Mouse (Mus musculus) thymus, adult 2 months (tissue): ENCODE data around the gene Parvb. TPM values are rescaled to one million over a fixed set of nuclear protein-coding genes. Genes with fewer than 3 reads are reported as not detected.

ENCODE experiments used
- DNase-seq: peaks from one replicate; pipeline ENCODE4 v3.0.0; 2021
- H3K27ac ChIP-seq: fragments of 200-500 bp; 2 replicates; pipeline ENCODE4 v1.5.1; 2012; ENCODE audit warnings: low read length, control low read depth; ENCODE audit not compliant: control insufficient read depth, insufficient read depth
- H3K27me3 ChIP-seq: fragments of 200-500 bp; 2 replicates; pipeline ENCODE4 v1.6.1; 2012; ENCODE audit warnings: mild to moderate bottlenecking, low read length, moderate library complexity, mixed read lengths; ENCODE audit not compliant: control insufficient read depth, insufficient read depth
- H3K36me3 ChIP-seq: fragments of 200-500 bp; 2 replicates; pipeline ENCODE4 v1.6.1; 2012; ENCODE audit warnings: mild to moderate bottlenecking, low read length, moderate library complexity; ENCODE audit not compliant: control insufficient read depth, insufficient read depth
- H3K4me1 ChIP-seq: fragments of 200-500 bp; replicated peaks from 2 replicates; pipeline ENCODE4 v1.6.1; 2012; ENCODE audit warnings: low read length; ENCODE audit not compliant: control insufficient read depth, insufficient read depth
- H3K4me3 ChIP-seq: fragments of 200-500 bp; 2 replicates; pipeline ENCODE4 v1.5.1; 2012; ENCODE audit warnings: mild to moderate bottlenecking, low read length, control low read depth, moderate library complexity; ENCODE audit not compliant: control insufficient read depth, insufficient read depth
- CTCF ChIP-seq: fragments of 200-500 bp; IDR thresholded peaks from 2 replicates; pipeline ENCODE4 v1.5.1; 2012; ENCODE audit warnings: mild to moderate bottlenecking, control low read depth, low read length, moderate library complexity, borderline replicate concordance; ENCODE audit not compliant: control insufficient read depth, poor library complexity, insufficient read depth; ENCODE audit errors: extremely low read depth
- POLR2A ChIP-seq: fragments of 200-500 bp; IDR thresholded peaks from 2 replicates; pipeline ENCODE4 v1.6.1; 2012; ENCODE audit warnings: mild to moderate bottlenecking, low read length, control low read depth, moderate library complexity; ENCODE audit not compliant: control insufficient read depth, poor library complexity, insufficient read depth; ENCODE audit errors: extremely low read depth
- WGBS: fragments of 180-500 bp; shearing (Covaris S2); methylation state at CpG from one replicate; pipeline ENCODE4 v1.1.7; 2018; 5-methylcytosine and 5-hydroxymethylcytosine counted together
- polyA plus RNA-seq: library from polyadenylated mRNA; depleted of rRNA; stranded (reverse); fragments of >200 nt; gene quantifications from 2 replicates; pipeline ENCODE4 v1.2.3, GENCODE M21; 2012

Gene Parvb
- polyA plus RNA-seq, 1 experiment = 6.8 TPM

- Histone ChIP-seq H3K27ac (no peak overlapping the region), H3K4me1 (peaks cover 2% of the 10 kb centered on the region; the same call in 1 of the 2 replicates), H3K36me3 (peaks cover 6% of the 10 kb centered on the region; the same call in 1 of the 2 replicates), H3K27me3 (no peaks in the 10 kb centered on the region), H3K4me3 (no peak overlapping the region)
- no peak for TF ChIP-seq CTCF
- TF ChIP-seq POLR2A = no peak
- no peak for DNase-seq
Measured at GRCm38 (mm10) chr15:84216026-84216425, 15.8 kb upstream of the Parvb start.

- TF ChIP-seq POLR2A = no peak
- no peak for TF ChIP-seq CTCF
Measured at GRCm38 (mm10) chr15:84216461-84217084, 15.3 kb upstream of the Parvb start.

GRCm38 (mm10) chr15:84217969-84218782, 13.7 kb upstream of the Parvb start:
- peaks cover 2% of the 10 kb centered on the region; the same call in 1 of the 2 replicates for H3K4me1 ChIP-seq
- WGBS = 39% methylated on average over 23 of the region's 23 CpGs

More at GRCm38 (mm10) chr15:84216461-84217084, 15.3 kb upstream of the Parvb start:
- 86% methylated on average over 7 of the region's 7 CpGs for WGBS
- H3K36me3 ChIP-seq = peaks cover 6% of the 10 kb centered on the region; the same call in 1 of the 2 replicates
- H3K27ac ChIP-seq = no peak overlapping the region
- H3K27me3 ChIP-seq = no peaks in the 10 kb centered on the region
- DNase-seq = no peak
- no peak overlapping the region for H3K4me3 ChIP-seq
- peaks cover 2% of the 10 kb centered on the region; the same call in 1 of the 2 replicates for H3K4me1 ChIP-seq

GRCm38 (mm10) chr15:84218783-84219271, 13.0 kb upstream of the Parvb start:
- TF ChIP-seq POLR2A (no peak), CTCF (no peak)

More at GRCm38 (mm10) chr15:84217969-84218782, 13.7 kb upstream of the Parvb start:
- Histone ChIP-seq H3K27ac (no peak overlapping the region), H3K27me3 (no peaks in the 10 kb centered on the region), H3K4me3 (no peak overlapping the region), H3K36me3 (peaks cover 6% of the 10 kb centered on the region; the same call in 1 of the 2 replicates)
- DNase-seq = no peak
- no peak for TF ChIP-seq POLR2A
- TF ChIP-seq CTCF = no peak

GRCm38 (mm10) chr15:84221539-84221938, 10.3 kb upstream of the Parvb start:
- Histone ChIP-seq H3K27ac (no peak overlapping the region), H3K4me3 (no peak overlapping the region), H3K36me3 (no peaks in the 10 kb centered on the region), H3K4me1 (peaks cover 2% of the 10 kb centered on the region; the same call in 1 of the 2 replicates), H3K27me3 (no peaks in the 10 kb centered on the region)
- DNase-seq = no peak
- 89% methylated on average over 5 of the region's 5 CpGs for WGBS
- TF ChIP-seq POLR2A = no peak

More at GRCm38 (mm10) chr15:84218783-84219271, 13.0 kb upstream of the Parvb start:
- H3K27me3 ChIP-seq = no peaks in the 10 kb centered on the region
- H3K4me1 ChIP-seq = peaks cover 2% of the 10 kb centered on the region; the same call in 1 of the 2 replicates
- WGBS = 33% methylated on average over 9 of the region's 9 CpGs
- H3K27ac ChIP-seq = no peak overlapping the region
- H3K36me3 ChIP-seq = peaks cover 6% of the 10 kb centered on the region; the same call in 1 of the 2 replicates
- H3K4me3 ChIP-seq = no peak overlapping the region
- DNase-seq = no peak

GRCm38 (mm10) chr15:84223423-84223822, 8.4 kb upstream of the Parvb start:
- H3K4me3 ChIP-seq = no peak overlapping the region
- peaks cover 2% of the 10 kb centered on the region; the same call in 1 of the 2 replicates for H3K4me1 ChIP-seq
- TF ChIP-seq CTCF = no peak
- TF ChIP-seq POLR2A = no peak
- WGBS = 79% methylated on average over 6 of the region's 6 CpGs
- DNase-seq = no peak
- H3K27me3 ChIP-seq = no peaks in the 10 kb centered on the region
- no peak overlapping the region for H3K27ac ChIP-seq
- H3K36me3 ChIP-seq = no peaks in the 10 kb centered on the region

- TF ChIP-seq CTCF (no peak), POLR2A (no peak)
- 85% methylated on average over 10 of the region's 10 CpGs for whole genome bisulfite sequencing
- DNase-seq = no peak
- Histone ChIP-seq H3K4me1 (no peaks in the 10 kb centered on the region), H3K27me3 (no peaks in the 10 kb centered on the region), H3K36me3 (no peaks in the 10 kb centered on the region), H3K4me3 (no peak overlapping the region), H3K27ac (no peak overlapping the region)
Measured at GRCm38 (mm10) chr15:84224779-84225178, 7.1 kb upstream of the Parvb start.
